Mouse (Mus musculus) stomach, postnatal 0 days (tissue): Measurements from ENCODE around the gene Nenf. TPM values are rescaled to one million over a fixed set of nuclear protein-coding genes. Genes with fewer than 3 reads are reported as not detected.

ENCODE experiments used
- ATAC-seq: fragments of 200-750 bp; cut with Nextera tagmentation; 2 replicates; pipeline ENCODE4 v1.8.0; 2017; ENCODE audit not compliant: low FRiP score, low TSS enrichment
- DNase-seq: peaks from one replicate; pipeline ENCODE4 v3.0.0-alpha.2; 2016; ENCODE audit warnings: low spot score
- H3K27ac ChIP-seq: fragments of 300-500 bp; sonication (generic); replicated peaks from 2 replicates; pipeline ENCODE4 v1.5.1; 2014; ENCODE audit warnings: mild to moderate bottlenecking, control low read depth
- H3K27me3 ChIP-seq: fragments of 300-500 bp; sonication (generic); 2 replicates; pipeline ENCODE4 v1.6.1; 2014; ENCODE audit warnings: low read length; ENCODE audit not compliant: control insufficient read depth, insufficient read depth
- H3K36me3 ChIP-seq: fragments of 300-500 bp; sonication (generic); 2 replicates; pipeline ENCODE4 v1.6.1; 2014; ENCODE audit warnings: low read length, mixed read lengths; ENCODE audit not compliant: control insufficient read depth, insufficient read depth
- H3K4me1 ChIP-seq: fragments of 300-500 bp; sonication (generic); replicated peaks from 2 replicates; pipeline ENCODE4 v1.6.1; 2014; ENCODE audit warnings: antibody characterized with exemption; ENCODE audit not compliant: control insufficient read depth, insufficient read depth
- H3K4me2 ChIP-seq: fragments of 300-500 bp; sonication (generic); replicated peaks from 2 replicates; pipeline ENCODE4 v1.6.1; 2014; ENCODE audit warnings: low read depth, mild to moderate bottlenecking, control low read depth, moderate library complexity
- H3K4me3 ChIP-seq: fragments of 300-500 bp; sonication (generic); 2 replicates; pipeline ENCODE4 v1.5.1; 2014; ENCODE audit warnings: low read depth, low read length, control low read depth
- H3K9ac ChIP-seq: fragments of 300-500 bp; sonication (generic); 2 replicates; pipeline ENCODE4 v1.6.1; 2014; ENCODE audit warnings: mild to moderate bottlenecking, low read length, control low read depth, mixed read lengths
- H3K9me3 ChIP-seq: fragments of 300-500 bp; sonication (generic); 2 replicates; pipeline ENCODE4 v1.6.1; 2016; ENCODE audit warnings: low read length; ENCODE audit not compliant: control insufficient read depth
- CTCF ChIP-seq: IDR thresholded peaks from 2 replicates; pipeline ENCODE4 v1.5.1; 2016; ENCODE audit warnings: antibody characterized with exemption, low read depth, mild to moderate bottlenecking, moderate library complexity
- EP300 ChIP-seq: optimal IDR thresholded peaks from 2 replicates; pipeline ENCODE3; 2016; ENCODE audit warnings: antibody characterized with exemption
- WGBS: fragments of 180-500 bp; shearing (Covaris S2); extraction: QIAGEN DNeasy Blood & Tissue Kit; methylation state at CpG from one replicate; pipeline ENCODE4 v1.1.7; 2014; 5-methylcytosine and 5-hydroxymethylcytosine counted together
- polyA plus RNA-seq: library from polyadenylated mRNA; unstranded; fragments of >200 nt; fragmentation: Nextera tagmentation; extraction: Ambion mirVana; gene quantifications from 2 replicates; pipeline ENCODE4 v1.2.1, GENCODE M21; 2015

The Nenf gene
- polyA plus RNA-seq, 1 experiment from 2014 or later, result 120 TPM

DNA sequence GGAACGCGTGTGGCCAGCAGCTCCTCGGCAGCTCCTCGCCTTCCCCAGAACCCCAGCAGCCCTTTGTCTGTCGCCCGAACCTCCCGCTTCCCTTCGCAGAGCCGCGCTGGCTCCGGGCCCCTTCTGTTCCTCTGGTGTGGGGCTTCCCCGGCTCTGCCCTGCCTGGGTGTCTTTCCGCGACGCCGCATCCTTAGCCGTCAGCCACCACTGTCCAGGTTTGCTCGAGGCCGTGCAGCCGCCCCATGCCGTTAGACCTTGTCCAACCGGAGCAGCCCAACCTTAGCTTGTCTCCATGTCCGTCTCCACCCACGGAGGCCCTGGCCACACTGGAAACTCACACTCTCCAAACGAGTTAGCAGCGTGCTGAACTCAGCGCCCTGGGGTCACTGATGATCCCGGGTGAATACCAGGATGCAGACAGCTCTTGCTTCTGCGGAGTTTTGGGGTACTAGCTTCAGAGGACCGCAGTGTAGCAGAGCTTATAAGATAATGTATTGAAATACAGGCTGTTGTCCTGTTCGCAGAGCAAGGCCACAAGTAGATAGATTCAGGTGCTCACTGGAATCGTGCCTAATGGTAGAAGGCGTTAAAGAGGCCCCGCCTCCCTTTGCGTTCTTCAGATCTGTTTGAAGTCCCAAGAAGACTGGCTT is 8.4 kb upstream of the Nenf start:
- Histone ChIP-seq H3K36me3 (no peaks in the 10 kb centered on the region), H3K4me3 (peak overlapping the region; percentile 68), H3K9me3 (no peaks in the 10 kb centered on the region), H3K27ac (peak overlapping the region; percentile 13; the same call in 1 of the 2 replicates), H3K9ac (peak overlapping the region; percentile 65), H3K4me2 (peak overlapping the region; percentile 93), H3K27me3 (no peaks in the 10 kb centered on the region), H3K4me1 (peaks cover 4% of the 10 kb centered on the region)
- TF ChIP-seq EP300 (no peak), CTCF (no peak)
- DNase-seq, result peak; percentile 58
- WGBS, result 2% methylated on average over 30 of the region's 35 CpGs
- peak; percentile 55 for ATAC-seq

DNA sequence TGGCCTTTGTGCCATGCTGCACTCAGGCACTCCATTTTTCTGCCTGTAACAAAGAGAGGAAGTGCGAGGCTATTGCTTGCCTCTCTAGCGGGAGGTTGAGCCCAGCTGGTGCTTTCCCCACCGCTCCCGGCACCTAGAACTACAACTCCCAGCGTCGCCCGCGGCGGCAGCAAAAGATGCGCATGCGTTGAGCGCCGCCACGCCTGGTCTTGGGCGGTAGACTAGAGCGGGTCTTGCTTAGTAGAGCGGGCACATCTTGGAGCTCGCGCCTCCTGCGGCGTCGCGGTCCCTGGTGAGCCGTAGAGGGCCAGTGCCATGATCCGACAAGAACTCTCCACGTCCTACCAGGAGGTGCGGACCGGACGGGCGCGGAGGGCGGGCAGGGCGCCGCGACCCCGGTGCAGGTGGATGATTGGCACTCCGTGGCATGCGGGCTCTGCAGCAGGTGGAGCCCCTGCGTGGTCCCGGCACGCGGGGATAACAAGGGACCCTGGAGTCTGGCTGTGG is 7.8 kb upstream of the Nenf start, which contains the start of gene Tmem206:
Gene Tmem206, plus strand, starts transcription at position 187 of the 507 bp plus-strand sequence.
- H3K9ac ChIP-seq, result peak within 1 kb of the TSS; percentile 65
- TF ChIP-seq EP300 (no peak), CTCF (peak; percentile 24; the same call in 1 of the 2 replicates)
- no peaks in the 10 kb centered on the region for H3K36me3 ChIP-seq
- peaks cover 4% of the 10 kb centered on the region for H3K4me1 ChIP-seq
- peak within 1 kb of the TSS; percentile 68 for H3K4me3 ChIP-seq
- under 1% methylated on average over 42 of the region's 42 CpGs for WGBS
- peak within 1 kb of the TSS; percentile 93 for H3K4me2 ChIP-seq
- H3K27ac ChIP-seq, result peak within 1 kb of the TSS; percentile 13; the same call in 1 of the 2 replicates
- peak; percentile 94 for DNase-seq
- ATAC-seq, result peak; percentile 93
- H3K27me3 ChIP-seq, result no peaks in the 10 kb centered on the region
- no peaks in the 10 kb centered on the region for H3K9me3 ChIP-seq

DNA sequence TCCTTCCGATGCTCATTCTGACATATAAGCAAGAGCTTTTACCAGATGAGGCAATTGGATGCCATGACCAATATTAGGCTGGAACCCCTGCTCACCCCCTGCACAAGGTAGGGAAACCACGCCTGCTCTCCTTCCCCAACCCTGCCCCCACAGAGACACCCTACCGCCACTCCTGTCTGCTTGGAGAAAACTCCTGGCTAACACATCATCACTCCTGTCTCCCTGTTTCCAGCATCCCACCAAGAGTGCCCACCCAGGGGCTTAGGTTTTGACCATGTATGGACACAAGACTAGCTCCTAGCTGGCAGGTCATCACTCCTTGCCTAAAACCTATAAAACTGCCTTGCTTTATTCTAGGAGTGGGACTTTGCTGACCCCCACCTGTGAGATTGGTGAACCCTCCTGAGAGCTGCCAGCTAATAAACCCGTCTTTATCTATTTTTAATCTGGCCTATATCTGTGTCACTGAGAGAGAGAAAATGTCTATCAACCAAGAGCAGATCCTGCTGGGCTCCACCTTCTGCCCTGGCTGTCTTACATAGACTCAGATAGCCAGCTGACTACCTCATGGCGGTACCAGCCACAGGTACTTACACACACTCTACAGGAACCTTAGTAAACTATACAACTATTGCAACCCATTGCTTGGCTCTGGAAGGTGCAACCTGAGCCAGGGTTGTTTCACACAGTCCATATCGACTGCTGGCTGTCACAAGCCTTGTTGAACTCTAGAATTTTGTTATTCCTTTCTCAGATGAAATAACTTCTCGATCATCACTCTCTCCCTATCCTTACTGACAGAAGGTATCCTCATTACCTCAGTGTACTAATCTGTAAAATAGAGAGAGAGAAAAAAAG is 7.0 kb upstream of the Nenf start:
- no peak overlapping the region for H3K27ac ChIP-seq
- no peaks in the 10 kb centered on the region for H3K36me3 ChIP-seq
- H3K4me3 ChIP-seq, result peak overlapping the region; percentile 68; the same call in 1 of the 2 replicates
- no peak for TF ChIP-seq EP300
- no peaks in the 10 kb centered on the region for H3K9me3 ChIP-seq
- H3K4me2 ChIP-seq, result peak overlapping the region; percentile 93
- H3K9ac ChIP-seq, result no peak overlapping the region
- ATAC-seq (peak; percentile 21; the same call in 1 of the 2 replicates), DNase-seq (no peak)
- peaks cover 4% of the 10 kb centered on the region for H3K4me1 ChIP-seq
- 76% methylated on average over 7 of the region's 7 CpGs for WGBS
- no peaks in the 10 kb centered on the region for H3K27me3 ChIP-seq

DNA sequence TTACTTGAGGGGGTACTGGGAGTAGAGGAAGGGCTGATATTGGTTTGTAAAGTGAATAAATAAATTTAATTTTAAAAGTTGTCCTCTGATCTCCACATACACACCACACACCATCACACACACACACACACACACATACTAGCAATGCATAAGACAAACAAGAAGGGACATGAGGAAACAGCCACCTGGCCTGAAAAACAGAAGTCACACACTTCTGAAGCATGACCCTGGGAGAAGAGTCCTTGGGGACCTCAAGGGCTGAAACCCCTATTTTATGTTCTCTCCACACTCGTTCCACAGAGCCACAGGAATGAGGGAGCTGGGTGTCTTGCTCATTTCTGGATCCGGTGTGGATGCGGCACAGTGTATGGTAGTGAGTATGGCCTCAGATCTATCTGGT is 5.4 kb upstream of the Nenf start:
- ATAC-seq (no peak), DNase-seq (no peak)
- Histone ChIP-seq H3K4me3 (no peak overlapping the region), H3K4me1 (peaks cover 4% of the 10 kb centered on the region), H3K9ac (no peak overlapping the region), H3K27ac (no peak overlapping the region), H3K9me3 (no peaks in the 10 kb centered on the region), H3K27me3 (no peaks in the 10 kb centered on the region), H3K4me2 (no peak overlapping the region), H3K36me3 (no peaks in the 10 kb centered on the region)
- 86% methylated on average over 3 of the region's 3 CpGs for WGBS
- no peak for TF ChIP-seq EP300
- no peak for TF ChIP-seq CTCF

DNA sequence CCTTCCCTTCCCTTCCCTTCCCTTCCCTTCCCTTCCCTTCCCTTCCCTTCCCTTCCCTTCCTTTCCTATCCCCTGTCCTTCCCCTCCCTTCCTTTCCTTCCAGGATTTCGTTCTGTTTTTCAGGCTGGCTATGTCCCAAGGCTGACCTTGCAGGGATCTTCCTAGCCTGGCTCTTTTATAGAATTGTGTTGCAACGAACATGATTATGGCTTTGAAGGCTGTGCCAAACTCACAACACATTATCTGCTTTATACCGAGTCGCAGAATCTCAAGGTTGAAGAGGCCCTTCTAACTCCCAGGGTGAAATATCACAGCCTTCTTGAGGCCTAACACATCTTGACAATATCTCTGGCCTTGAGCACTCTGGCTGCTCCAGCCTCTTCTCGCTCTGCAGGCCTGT is 692 bp upstream of the Nenf start:
- Histone ChIP-seq H3K9ac (no peak overlapping the region), H3K9me3 (no peaks in the 10 kb centered on the region), H3K4me1 (no peaks in the 10 kb centered on the region), H3K36me3 (no peaks in the 10 kb centered on the region), H3K4me2 (no peak overlapping the region), H3K27me3 (no peaks in the 10 kb centered on the region), H3K4me3 (no peak overlapping the region), H3K27ac (no peak overlapping the region)
- TF ChIP-seq EP300, result no peak
- no peak for TF ChIP-seq CTCF
- no peak for ATAC-seq
- 34% methylated on average over 5 of the region's 5 CpGs for WGBS
- DNase-seq, result no peak

DNA sequence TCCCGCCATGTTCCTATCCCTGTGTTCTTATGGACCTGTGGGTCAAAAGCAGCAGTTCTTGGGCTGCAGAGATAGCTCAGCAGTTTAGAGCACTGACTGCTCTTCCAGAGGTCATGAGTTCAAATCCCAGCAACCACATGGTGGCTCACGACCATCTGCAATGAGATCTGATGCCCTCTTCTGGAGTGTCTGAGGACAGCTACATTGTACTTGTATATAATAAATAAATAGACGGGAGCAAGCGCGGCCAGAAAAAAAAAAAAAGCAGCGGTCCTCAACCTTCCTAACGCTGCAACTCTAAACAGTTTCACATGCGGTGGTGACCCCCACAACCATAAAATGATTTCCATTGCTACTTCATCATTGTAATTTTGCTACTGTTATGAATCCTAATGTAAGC is 1.2 kb downstream of the Nenf start:
- Histone ChIP-seq H3K9ac (peak overlapping the region; percentile 83; the same call in 1 of the 2 replicates), H3K4me3 (peak overlapping the region; percentile 72), H3K27ac (peak overlapping the region; percentile 85; the same call in 1 of the 2 replicates), H3K27me3 (no peaks in the 10 kb centered on the region), H3K4me1 (no peaks in the 10 kb centered on the region), H3K4me2 (peak overlapping the region; percentile 67), H3K9me3 (no peaks in the 10 kb centered on the region), H3K36me3 (no peaks in the 10 kb centered on the region)
- ATAC-seq (no peak), DNase-seq (no peak)
- TF ChIP-seq EP300, result no peak
- TF ChIP-seq CTCF, result peak; percentile 43
- 55% methylated on average over 8 of the region's 8 CpGs for WGBS
